Mouse (Mus musculus) CD8-positive naive resting alpha-beta T cell, adult 2 months (primary cell): ENCODE results near the gene Pld6.

ENCODE experiments used
- DNase-seq, 2 experiments: peaks; one replicate each; pipeline ENCODE4 v3.0.0; 2022; ENCODE audit warnings: low read depth in 2 of 2, low spot score in 2 of 2

Gene Pld6

GRCm38 (mm10) chr11:59787199-59787781 is at the start of gene Pld6:
Gene Pld6 (minus strand): TSS chr11:59787645.
- no peak for DNase-seq

- DNase-seq, result no peak
Observed at GRCm38 (mm10) chr11:59821625-59822024, 34.2 kb upstream of the Pld6 start.

GRCm38 (mm10) chr11:59817916-59818315 is 30.5 kb upstream of the Pld6 start:
- no peak for DNase-seq

DNA sequence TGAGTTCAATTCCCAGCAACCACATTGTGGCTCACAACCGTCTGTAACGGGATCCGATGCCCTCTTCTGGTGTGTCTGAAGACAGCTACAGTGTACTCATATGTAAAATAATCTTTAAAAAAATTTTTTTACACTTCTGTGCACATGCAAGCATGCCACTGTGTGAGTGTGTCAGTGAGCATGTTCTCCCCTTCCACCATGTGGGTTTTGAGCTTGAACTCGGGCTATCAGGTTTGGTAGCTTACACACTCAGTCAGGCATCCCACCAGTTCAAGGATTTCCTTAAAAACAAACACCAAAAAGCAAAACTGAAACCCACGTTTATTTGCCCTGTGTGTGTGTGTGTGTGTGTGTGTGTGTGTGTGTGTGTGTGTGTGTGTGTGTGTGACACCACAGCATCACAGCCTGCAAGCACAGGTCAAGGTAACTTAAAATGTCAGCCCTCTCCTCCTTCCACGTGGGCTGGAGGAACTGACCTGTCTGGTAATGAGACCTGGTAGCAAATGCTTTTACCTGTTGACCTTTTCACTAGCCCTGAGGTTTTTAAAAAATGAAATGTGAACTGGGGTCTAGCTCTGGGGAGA is 28.1 kb upstream of the Pld6 start:
- no peak for DNase-seq

DNA sequence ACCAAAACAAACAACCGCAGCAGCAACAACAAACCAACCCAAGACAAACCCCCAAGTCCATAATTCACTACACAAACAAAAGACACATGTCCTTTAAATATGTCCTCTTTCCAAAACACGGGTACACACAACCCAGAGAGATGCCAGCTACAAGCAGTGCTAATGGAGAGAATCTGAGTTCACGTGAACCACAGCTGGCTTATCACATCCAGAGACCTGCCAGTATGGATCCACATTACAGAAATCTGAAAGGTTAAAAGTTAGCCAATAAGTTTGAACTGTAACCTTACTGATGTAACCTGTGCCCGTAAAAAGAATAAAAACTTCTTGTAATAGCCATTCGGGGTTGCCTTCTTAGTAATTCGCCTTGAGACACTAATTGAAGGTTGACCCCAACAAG is 27.5 kb upstream of the Pld6 start:
- no peak for DNase-seq

- DNase-seq, result no peak
Observed at GRCm38 (mm10) chr11:59814311-59814710, 26.9 kb upstream of the Pld6 start.

GRCm38 (mm10) chr11:59813276-59813675 is 25.8 kb upstream of the Pld6 start:
- DNase-seq, result no peak

DNA sequence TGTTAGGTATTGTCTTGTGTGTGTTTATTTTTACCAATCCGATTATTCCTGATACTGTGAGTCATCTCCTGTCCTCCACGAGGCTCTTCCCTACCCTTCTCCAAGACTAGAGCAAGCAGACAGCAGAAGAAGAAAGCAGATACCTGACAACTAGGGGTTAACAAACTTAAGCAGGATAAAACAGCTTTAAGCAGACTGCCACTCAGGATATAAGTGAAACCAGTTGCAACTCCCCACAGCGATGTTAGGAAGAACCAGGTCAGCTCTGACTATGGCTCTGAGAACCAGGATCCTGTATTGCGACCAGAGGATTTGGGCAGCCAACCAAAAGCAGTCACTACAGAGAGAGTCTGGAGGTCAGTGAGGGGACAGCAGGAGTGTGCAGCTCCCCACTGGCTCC is 23.8 kb upstream of the Pld6 start:
- DNase-seq, result no peak

- no peak for DNase-seq
Observed at GRCm38 (mm10) chr11:59810480-59811158, 23.2 kb upstream of the Pld6 start.

DNA sequence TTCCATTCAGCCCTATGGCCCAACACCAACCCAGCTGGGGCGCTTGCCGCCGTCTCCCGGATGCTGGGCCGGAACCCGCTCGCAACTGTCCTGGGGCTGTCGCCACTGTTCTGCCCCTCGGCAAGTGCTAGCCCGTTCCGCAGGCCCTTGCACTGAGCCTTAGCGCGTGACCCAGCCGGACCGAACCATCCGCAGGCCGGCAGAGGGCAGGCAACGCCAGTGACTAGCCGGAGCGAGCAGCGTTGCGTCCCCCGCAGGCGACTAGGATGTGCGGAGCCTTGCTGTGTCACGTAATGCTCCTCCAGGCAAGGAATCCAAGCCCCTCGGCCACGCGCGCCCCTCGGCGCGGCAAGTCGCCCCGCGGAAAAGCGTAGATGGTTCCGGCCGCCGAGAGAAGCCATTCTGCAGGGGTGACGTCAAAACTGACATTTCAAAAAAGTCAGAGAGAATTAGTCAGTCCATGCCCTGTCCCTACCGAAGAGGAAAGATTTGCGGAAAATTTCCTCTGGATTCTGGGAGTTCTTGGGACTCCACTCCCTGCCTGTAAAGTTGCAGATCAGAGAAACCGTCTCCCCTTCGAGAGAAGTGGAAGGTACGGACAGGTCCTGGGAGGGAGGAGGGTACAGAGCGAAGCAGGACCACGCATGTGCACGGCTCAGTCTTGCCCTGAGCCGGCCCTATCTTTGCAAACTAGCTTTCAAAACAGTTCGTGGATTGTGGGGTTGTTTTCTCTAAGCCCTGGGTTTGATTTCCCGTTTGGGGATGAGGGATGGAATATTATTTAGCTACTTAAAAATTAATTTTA is 22.4 kb upstream of the Pld6 start, which contains the start of gene Flcn:
Gene Flcn, minus strand, starts transcription at position 347 of the 805 bp plus-strand sequence.
- peak; percentile 82 to 84 for DNase-seq

DNA sequence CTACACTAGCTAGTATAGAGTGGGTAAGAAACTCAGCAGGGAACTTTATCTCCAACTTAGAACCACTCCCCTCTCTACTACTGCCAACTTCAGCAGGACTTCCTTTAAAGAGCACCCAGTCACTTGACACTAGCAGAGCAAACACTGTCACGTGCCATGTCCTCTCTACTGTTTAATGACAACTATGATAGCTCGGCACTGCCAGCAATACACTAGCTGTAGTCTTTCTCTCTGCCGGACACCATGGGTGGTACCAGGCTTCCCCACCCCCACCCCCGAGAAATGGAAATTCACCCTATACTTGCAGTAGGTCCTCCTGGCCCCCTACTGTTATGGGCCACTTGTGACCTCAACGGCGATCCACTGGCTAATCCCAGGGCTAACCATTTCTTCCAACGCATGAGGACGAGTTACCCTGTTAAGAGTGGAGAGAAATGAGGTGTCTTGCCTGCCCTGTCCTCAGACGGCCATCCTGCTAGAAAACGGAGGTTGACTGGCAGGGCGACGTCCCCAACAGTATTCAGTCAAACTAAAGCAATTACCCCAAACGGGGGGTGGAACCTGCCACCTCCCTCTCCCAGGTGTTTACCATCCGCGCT is 21.7 kb upstream of the Pld6 start:
- DNase-seq, result peak in 1 of 2 experiments; percentile 23

DNA sequence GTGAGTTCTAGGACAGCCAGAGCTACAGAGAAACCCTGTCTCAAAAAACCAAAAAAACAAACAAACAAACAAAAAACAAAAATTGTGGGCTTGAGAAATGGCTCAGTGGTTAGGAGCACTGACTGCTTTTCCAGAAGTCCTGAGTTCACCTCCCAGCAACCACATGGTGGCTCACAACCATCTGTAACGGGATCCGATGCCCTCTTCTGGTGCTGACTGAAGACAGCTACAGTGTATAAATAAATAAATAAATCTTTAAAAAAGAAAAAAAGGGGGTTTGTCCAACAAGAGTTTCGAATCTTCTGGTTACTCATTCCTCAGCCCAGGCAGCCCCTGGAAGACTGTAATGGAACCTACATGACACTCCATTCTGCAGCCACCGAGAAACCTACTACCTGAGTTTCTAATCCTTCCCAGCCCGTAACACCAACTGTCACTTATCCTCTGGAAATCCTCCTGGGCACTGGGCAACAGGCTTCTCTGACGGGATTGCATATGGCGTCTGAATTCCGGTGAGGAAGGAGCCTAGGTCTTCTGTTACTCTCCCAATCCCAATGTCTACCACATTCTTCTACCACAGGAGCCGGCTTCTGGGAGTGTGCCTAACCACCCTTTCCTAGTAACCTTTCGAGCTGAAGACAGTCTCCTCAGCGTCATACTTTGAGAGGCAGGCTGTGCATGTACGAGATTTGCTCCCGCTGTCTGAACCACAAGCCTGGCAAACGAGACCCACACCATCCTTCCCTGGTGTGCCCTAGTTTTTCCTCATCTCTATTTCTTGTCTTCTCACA is 20.9 kb upstream of the Pld6 start:
- no peak for DNase-seq

DNA sequence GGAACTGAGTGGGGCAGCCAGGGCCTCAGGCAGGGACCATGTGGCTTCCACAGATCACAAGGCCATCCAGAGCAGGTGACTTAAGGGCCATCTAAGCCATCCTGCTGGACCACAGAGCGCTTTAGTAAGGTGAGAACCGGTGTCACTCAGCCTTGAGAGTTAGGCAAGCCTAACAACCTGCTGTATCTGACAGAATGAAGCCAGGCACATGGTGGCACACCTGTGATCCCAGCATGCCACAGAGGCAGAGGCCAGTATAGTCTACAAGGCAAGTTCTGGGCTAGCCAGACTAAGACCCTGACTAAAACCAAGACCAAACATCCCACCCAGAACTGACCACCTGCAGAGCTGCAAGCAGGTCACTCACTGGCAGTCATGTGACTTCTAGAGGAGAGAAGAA is 18.2 kb upstream of the Pld6 start:
- DNase-seq, result no peak

- DNase-seq, result no peak
Observed at GRCm38 (mm10) chr11:59805256-59805655, 17.8 kb upstream of the Pld6 start.

- DNase-seq, result no peak
Observed at GRCm38 (mm10) chr11:59804409-59805110, 17.1 kb upstream of the Pld6 start.

DNA sequence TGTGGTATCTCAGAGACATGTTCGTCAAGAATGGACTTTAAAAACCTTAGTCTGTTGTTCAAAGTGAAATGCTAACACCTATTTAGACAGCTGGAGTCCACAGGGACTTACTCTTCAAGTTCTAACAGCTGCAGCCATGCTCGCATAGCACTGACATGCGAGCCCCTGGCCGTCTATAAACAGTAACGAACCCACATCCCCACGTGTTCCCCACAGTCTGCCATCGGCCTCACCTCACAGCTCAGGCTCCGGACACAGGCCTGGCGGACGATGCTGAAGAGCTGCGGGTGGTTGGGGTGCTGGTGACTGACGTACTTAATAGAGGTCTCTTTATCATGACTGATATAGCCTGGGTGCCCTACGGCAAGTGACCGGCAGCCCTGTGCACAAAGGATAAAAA is 16.1 kb upstream of the Pld6 start:
- no peak for DNase-seq

DNA sequence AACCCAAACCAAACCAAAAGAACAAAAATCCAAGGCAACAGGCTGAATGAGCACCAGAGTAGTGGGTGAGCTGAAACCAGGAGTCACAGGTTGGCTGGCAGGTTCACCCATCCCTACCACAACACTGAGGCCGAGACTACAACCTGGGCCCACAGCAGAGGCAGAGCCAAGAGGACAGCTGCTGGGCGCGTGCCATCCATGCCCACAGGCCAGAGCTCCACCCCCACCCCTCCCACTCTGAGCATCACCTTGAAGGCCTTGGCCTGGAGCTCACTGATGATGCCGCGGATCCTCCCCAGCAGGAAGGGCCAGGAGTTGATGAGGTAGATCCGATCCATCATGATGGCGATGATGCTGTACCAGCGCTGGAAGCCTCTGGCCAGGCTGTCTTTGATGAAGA is 14.4 kb upstream of the Pld6 start:
- DNase-seq, result no peak

GRCm38 (mm10) chr11:59800412-59800811 is 13.0 kb upstream of the Pld6 start:
- DNase-seq, result no peak

GRCm38 (mm10) chr11:59793390-59793789 is 5.9 kb upstream of the Pld6 start:
- DNase-seq, result no peak

DNA sequence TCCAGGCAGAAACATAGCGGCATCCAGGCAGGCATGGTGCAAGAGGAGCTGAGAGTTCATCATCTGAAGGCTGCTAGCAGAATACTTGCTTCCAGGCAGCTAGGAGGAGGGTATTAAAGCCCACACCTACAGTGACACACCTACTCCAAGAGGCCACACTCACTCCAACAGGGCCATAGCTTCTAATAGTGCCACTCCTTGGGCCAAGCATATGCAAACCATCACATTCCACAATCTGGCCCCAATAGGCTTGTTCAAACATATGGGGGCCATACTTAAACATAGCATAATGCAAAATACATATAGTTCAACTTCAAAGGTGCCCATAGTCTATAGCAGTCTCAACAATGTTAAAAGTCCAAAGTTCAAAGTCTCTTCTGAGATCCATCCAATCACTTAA is 1.9 kb upstream of the Pld6 start:
- DNase-seq, result no peak
